Mouse (Mus musculus): ENCODE results near the gene Txndc12.
A peak's percentile ranks its signal among the peaks of the same experiment; 100 is the strongest.

DNA sequence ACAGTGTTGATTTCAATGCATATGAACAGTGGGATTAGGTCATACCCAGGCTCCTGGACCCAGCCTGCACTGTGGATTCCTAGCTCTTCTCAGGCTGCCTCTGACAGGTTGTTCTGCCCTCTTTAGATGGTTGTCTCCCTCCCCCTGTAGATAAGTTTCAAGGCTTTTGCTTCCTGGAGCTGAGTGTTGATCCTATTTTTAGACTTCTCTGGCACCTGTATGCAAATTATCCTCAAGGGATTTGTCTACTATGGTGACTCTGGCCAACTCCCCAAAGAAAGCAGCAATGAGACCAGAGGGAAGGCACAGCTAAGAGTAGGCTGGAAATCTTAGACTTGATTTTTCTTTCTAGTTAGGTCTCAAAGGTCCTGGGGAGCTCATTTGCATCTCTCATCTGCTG, 73.1 kb downstream of the Txndc12 start:
- TF ChIP-seq CTCF (conservative IDR thresholded peaks at IDR 0.05 in 1 of 2, IDR thresholded peaks at IDR 0.05 in 1 of 2; ENCODE audit: low read depth in 2 of 2, low read length in 2 of 2) = no peak
- TF ChIP-seq MAZ (IDR thresholded peaks at IDR 0.05; ENCODE audit: low read depth, low read length) = no peak
- TF ChIP-seq CHD2 (IDR thresholded peaks at IDR 0.05; ENCODE audit: low read length) = no peak
- no peak for TF ChIP-seq ZKSCAN1 (IDR thresholded peaks at IDR 0.05; ENCODE audit: borderline replicate concordance, low read depth, low read length)
- TF ChIP-seq POLR2A (IDR thresholded peaks at IDR 0.05; ENCODE audit: low read depth, low read length) = no peak
- no peak for TF ChIP-seq MAFK (IDR thresholded peaks at IDR 0.05; ENCODE audit: insufficient replicate concordance, low read length)
- TF ChIP-seq USF1 (IDR thresholded peaks at IDR 0.05; ENCODE audit: low read depth, low read length) = no peak
- no peak for TF ChIP-seq UBTF (IDR thresholded peaks at IDR 0.05; ENCODE audit: low read depth, low read length)
- peak; percentile 2; the same call in 1 of the 2 replicates for TF ChIP-seq RAD21 (IDR thresholded peaks at IDR 0.05; ENCODE audit: low read depth, low read length)
- TF ChIP-seq USF2 (conservative IDR thresholded peaks at IDR 0.05; ENCODE audit: low read depth, low read length) = no peak
- peak; percentile 77 for TF ChIP-seq EP300 (IDR thresholded peaks at IDR 0.05; ENCODE audit: low read length)
- TF ChIP-seq HCFC1 (IDR thresholded peaks at IDR 0.05; ENCODE audit: low read depth, low read length) = no peak

Measured in CH12.LX (cell line).